ENCODE assay signal across 9 mouse cellular contexts in the genomic region with DNA sequence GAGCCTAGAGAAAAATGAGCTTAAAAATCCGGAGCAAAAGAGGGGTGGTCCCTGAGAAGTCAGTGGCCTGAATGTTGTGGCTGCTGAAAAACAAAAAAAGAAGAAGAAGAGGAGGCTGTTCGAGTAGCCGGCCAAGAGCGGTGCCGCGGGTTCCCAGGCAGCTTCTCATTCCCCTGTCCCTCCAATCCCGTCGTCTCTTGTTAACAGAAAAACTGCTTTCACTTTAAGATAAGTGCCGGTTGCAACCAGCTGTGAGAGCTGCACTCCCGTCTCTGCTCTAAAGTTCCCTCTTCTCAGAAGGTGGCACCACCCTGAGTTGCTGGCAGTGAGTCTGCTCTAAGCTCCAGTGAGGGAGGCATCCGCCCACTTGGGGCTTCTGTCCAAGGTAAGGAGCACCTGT. TPM values are rescaled to one million over a fixed set of nuclear protein-coding genes. Genes with fewer than 3 reads are reported as not detected.
DNase-seq lines count a peak whose midpoint lies in the region; ATAC-seq and TF ChIP-seq lines count a peak whose summit lies in the region.
"Not testable (repeated sequence)": the region's sequence is repeated elsewhere in the genome, so short reads cannot be mapped to it uniquely, and the experiment has no call there.
"Had no signal": no experiment of that assay in that cellular context is flagged by ENCODE, and none has a peak within 500 bp of the region (broad histone marks: within the 10 kb centered on the region; RNA-seq: fewer than 3 reads in every experiment).

A gene (plus strand): TSS at position 228 of the 400 bp plus-strand sequence.

- not testable (repeated sequence) for H3K27ac ChIP-seq in cortical plate, adult 2 months (ENCODE audit: insufficient read depth, low read length); forebrain, embryonic 16.5 days (ENCODE audit: low read length)
- peak within 1 kb of the TSS; percentile 50 for H3K27ac ChIP-seq in kidney, adult 2 months (ENCODE audit: insufficient read depth, low read depth, low read length)

- not testable (repeated sequence) for TF ChIP-seq CTCF in cortical plate, adult 2 months (IDR thresholded peaks at IDR 0.05; ENCODE audit: extremely low read depth, insufficient read depth, low read length); kidney, adult 2 months (conservative IDR thresholded peaks at IDR 0.05; ENCODE audit: insufficient read depth, insufficient read length, low read depth, low read length)

- H3K4me1 ChIP-seq in cortical plate, adult 2 months (ENCODE audit: control insufficient read depth, insufficient read depth, low read length); forebrain, embryonic 16.5 days (replicated peaks; ENCODE audit: control insufficient read depth, insufficient read depth, low read length); kidney, adult 2 months (ENCODE audit: control insufficient read depth, insufficient read depth, low read length): not testable (repeated sequence)

- peak; percentile 20 to 23 for DNase-seq in heart, postnatal 14 days
- DNase-seq in kidney, adult 2 months = peak; percentile 13
- peak; percentile 8 for DNase-seq in liver
- peak; percentile 6 for DNase-seq in ovary, postnatal 14 days (ENCODE audit: low spot score)

- not testable (repeated sequence) for H3K27me3 ChIP-seq in forebrain, embryonic 16.5 days (replicated peaks; ENCODE audit: control insufficient read depth, insufficient read depth, low read length); kidney, adult 2 months (replicated peaks; ENCODE audit: control insufficient read depth, insufficient read depth, low read length)

- H3K9ac ChIP-seq in forebrain, embryonic 16.5 days (replicated peaks; ENCODE audit: low read depth, low read length) = not testable (repeated sequence)

- H3K4me3 ChIP-seq in cortical plate, adult 2 months (ENCODE audit: insufficient read depth, low read length) = peak within 1 kb of the TSS; percentile 39; the same call in 1 of the 2 replicates
- peak within 1 kb of the TSS; percentile 32 for H3K4me3 ChIP-seq in forebrain, embryonic 16.5 days (replicated peaks; ENCODE audit: low read length)
- H3K4me3 ChIP-seq in kidney, adult 2 months (ENCODE audit: insufficient read depth, low read depth, low read length) = peak within 1 kb of the TSS; percentile 18

- 4% methylated on average over 9 of the region's 11 CpGs for WGBS in forebrain, embryonic 16.5 days
- 4% methylated on average over 11 of the region's 11 CpGs for WGBS in kidney, adult 2 months

- intact Hi-C loops in heart, postnatal 14 days (cut with DNase I) = not testable (repeated sequence)

- not testable (repeated sequence) for H3K36me3 ChIP-seq in forebrain, embryonic 16.5 days (ENCODE audit: control insufficient read depth, insufficient read depth); kidney, adult 2 months (ENCODE audit: control insufficient read depth, insufficient read depth, low read length)

- ATAC-seq in forebrain, embryonic 16.5 days = not testable (repeated sequence)
- peak; percentile 64 for ATAC-seq in megakaryocyte progenitor cell, adult 5-6 weeks (replicated peaks; ENCODE audit: poor library complexity)

- TF ChIP-seq POLR2A in cortical plate, adult 2 months (IDR thresholded peaks at IDR 0.05; ENCODE audit: extremely low read depth, insufficient read depth, low read length); kidney, adult 2 months (IDR thresholded peaks at IDR 0.05; ENCODE audit: low read depth, low read length): not testable (repeated sequence)

- H3K9me3 ChIP-seq in forebrain, embryonic 16.5 days (ENCODE audit: control insufficient read depth, low read length) = not testable (repeated sequence)

- peak within 1 kb of the TSS; percentile 48 for H3K4me2 ChIP-seq in forebrain, embryonic 16.5 days (ENCODE audit: low read length)

RNA-seq across cellular contexts. Expression of the gene that starts here (rescaled TPM):
- 0.13 and 0.17 TPM in 2 replicates for polyA plus RNA-seq in cortical plate, adult 2 months (2012; rRNA removed)
- polyA plus RNA-seq in forebrain, embryonic 16.5 days (2015; fragmentation: Nextera tagmentation; extraction: Ambion mirVana) = not detected in 2 replicates
- total RNA-seq in heart, postnatal 14 days (2021) = 1 to 10 TPM; 3.4 to 7.1 TPM
- polyA plus RNA-seq in kidney, adult 2 months (2012; rRNA removed) = 0.42 and 0.59 TPM in 2 replicates
- total RNA-seq in megakaryocyte progenitor cell, adult 5-6 weeks (2015) = 0.10 and 0.24 TPM in 2 replicates
- total RNA-seq in megakaryocyte progenitor cell, adult 5-6 weeks (2017) = 0.14 TPM in 1 of 2 replicates, not detected in the other
- total RNA-seq: left cerebral cortex, adult 18-20 months had no signal
- polyA plus RNA-seq: Patski had no signal

Comparison
In these comparisons a context has a peak if more than half of its experiments do, and no peak if none do; other contexts are left out.
1. Peak in DNase-seq, H3K4me3 ChIP-seq and H3K27ac ChIP-seq in kidney, adult 2 months; RNA of the gene not detected or under 1 TPM.
2. Peak in ATAC-seq in megakaryocyte progenitor cell, adult 5-6 weeks; RNA of the gene not detected or under 1 TPM.